Mouse (Mus musculus) brain, adult 10 weeks (tissue): Measurements from ENCODE around the gene Slc5a8. TPM values are rescaled to one million over a fixed set of nuclear protein-coding genes. Genes with fewer than 3 reads are reported as not detected.

Experiments
- polyA plus RNA-seq: library from polyadenylated mRNA; stranded (reverse); fragments of 350-450 nt; fragmentation: Illumina TruSeq; extraction: RNeasy Lipid Tissue Mini Kit (QIAGEN cat#74804); gene quantifications from one replicate; pipeline ENCODE4 v1.2.3, GENCODE M21; 2015; ENCODE audit warnings: low read depth, low replicate concordance

Slc5a8 gene
- polyA plus RNA-seq = 0.10 TPM

GRCm38 (mm10) chr10:88885632-88886090, at the start of gene Slc5a8:
TSS of gene Slc5a8 (plus strand) at chr10:88885992.

Other genes starting within 250 kb of the Slc5a8 start
- not detected for gene Spic, start 201.0 kb upstream of the Slc5a8 start, polyA plus RNA-seq
- 217 TPM for gene Arl1, start 155.1 kb upstream of the Slc5a8 start, polyA plus RNA-seq
- gene Utp20, start 59.2 kb upstream of the Slc5a8 start, polyA plus RNA-seq = 11.0 TPM